Mouse (Mus musculus) brain, embryonic 14.5 days (tissue): ENCODE data around the gene Gm13090.

Experiments
- CTCF ChIP-seq: fragments of 200-500 bp; IDR thresholded peaks from 2 replicates; pipeline ENCODE4 v1.5.1; 2012; ENCODE audit warnings: inconsistent platforms, mild to moderate bottlenecking, moderate library complexity, borderline replicate concordance; ENCODE audit not compliant: insufficient read depth, insufficient read length; ENCODE audit errors: extremely low read depth
- POLR2A ChIP-seq: fragments of 200-500 bp; IDR thresholded peaks from 2 replicates; pipeline ENCODE4 v1.6.1; 2012; ENCODE audit warnings: mild to moderate bottlenecking, inconsistent platforms, borderline replicate concordance; ENCODE audit not compliant: poor library complexity, insufficient read depth, insufficient read length, severe bottlenecking; ENCODE audit errors: extremely low read depth

GRCm38 (mm10) chr4:151088819-151089218 lies 551 bp upstream of the Gm13090 start:
- TF ChIP-seq CTCF (no peak), POLR2A (no peak)
